Mouse (Mus musculus) hindlimb bud, embryonic 11.5 days (tissue): ENCODE data around the gene Ly6g6f.

Source experiments
- DNase-seq: peaks from one replicate; pipeline ENCODE4 v3.0.0-alpha.2; 2012; ENCODE audit warnings: low read depth, low spot score; ENCODE audit errors: extremely low spot score

The Ly6g6f gene

GRCm38 (mm10) chr17:35080248-35080647 is 5.2 kb downstream of the Ly6g6f start:
- no peak for DNase-seq

GRCm38 (mm10) chr17:35079778-35080177 is 5.6 kb downstream of the Ly6g6f start:
- DNase-seq, result no peak

GRCm38 (mm10) chr17:35077786-35078233 is 7.6 kb downstream of the Ly6g6f start, which contains the start of gene Ly6g6d:
TSS of gene Ly6g6d (minus strand) at chr17:35078065.
- no peak for DNase-seq

GRCm38 (mm10) chr17:35077285-35077684 is 8.1 kb downstream of the Ly6g6f start:
- DNase-seq, result no peak

- DNase-seq, result no peak
These were observed 8.8 kb downstream of the Ly6g6f start, which contains the start of gene Ly6g6e for GRCm38 (mm10) chr17:35076507-35077176. TSS of gene Ly6g6e (plus strand) at chr17:35076902.

- no peak for DNase-seq
These were observed 11.3 kb downstream of the Ly6g6f start for GRCm38 (mm10) chr17:35074097-35074496.

GRCm38 (mm10) chr17:35071454-35071853 is 14.0 kb downstream of the Ly6g6f start:
- no peak for DNase-seq

- DNase-seq, result no peak
These were observed 14.7 kb downstream of the Ly6g6f start for GRCm38 (mm10) chr17:35070556-35071229.

GRCm38 (mm10) chr17:35068213-35068914 is 17.0 kb downstream of the Ly6g6f start:
- DNase-seq, result no peak

- DNase-seq, result no peak
These were observed 19.3 kb downstream of the Ly6g6f start, which contains the start of gene Mpig6b for GRCm38 (mm10) chr17:35066084-35066483. TSS of gene Mpig6b (minus strand) at chr17:35066184.

- DNase-seq, result no peak
These were observed 20.2 kb downstream of the Ly6g6f start, which contains the start of gene Ly6g6c for GRCm38 (mm10) chr17:35064951-35065947. TSS of gene Ly6g6c (plus strand) at chr17:35065388.

- no peak for DNase-seq
These were observed 21.0 kb downstream of the Ly6g6f start for GRCm38 (mm10) chr17:35064378-35064877.

- no peak for DNase-seq
These were observed 21.9 kb downstream of the Ly6g6f start for GRCm38 (mm10) chr17:35063466-35063865.

GRCm38 (mm10) chr17:35061299-35061698 is 24.1 kb downstream of the Ly6g6f start:
- no peak for DNase-seq

- DNase-seq, result no peak
These were observed 24.6 kb downstream of the Ly6g6f start for GRCm38 (mm10) chr17:35060737-35061297.

- no peak for DNase-seq
These were observed 25.3 kb downstream of the Ly6g6f start for GRCm38 (mm10) chr17:35060071-35060470.

- DNase-seq, result peak; percentile 52
These were observed 26.2 kb downstream of the Ly6g6f start, which contains the start of gene Ddah2 for GRCm38 (mm10) chr17:35058911-35059892. TSS of gene Ddah2 (plus strand) at chr17:35059035.

GRCm38 (mm10) chr17:35058316-35058715 is 27.1 kb downstream of the Ly6g6f start:
- no peak for DNase-seq
